Mouse (Mus musculus) midbrain, embryonic 15.5 days (tissue): ENCODE data around the gene Ecel1. TPM values are rescaled to one million over a fixed set of nuclear protein-coding genes. Genes with fewer than 3 reads are reported as not detected.

Source experiments
- ATAC-seq: fragments of 200-750 bp; cut with Nextera tagmentation; replicated peaks from 2 replicates; pipeline ENCODE4 v1.8.0; 2017; ENCODE audit warnings: moderate TSS enrichment
- H3K27ac ChIP-seq: fragments of 300-500 bp; sonication (generic); 2 replicates; pipeline ENCODE4 v1.5.1; 2015; ENCODE audit warnings: mild to moderate bottlenecking, inconsistent platforms
- H3K27me3 ChIP-seq: fragments of 300-500 bp; sonication (generic); replicated peaks from 2 replicates; pipeline ENCODE4 v1.6.1; 2015; ENCODE audit warnings: inconsistent platforms
- H3K36me3 ChIP-seq: fragments of 300-500 bp; sonication (generic); replicated peaks from 2 replicates; pipeline ENCODE4 v1.6.1; 2015; ENCODE audit warnings: inconsistent platforms
- H3K4me1 ChIP-seq: fragments of 300-500 bp; sonication (generic); 2 replicates; pipeline ENCODE4 v1.6.1; 2015; ENCODE audit warnings: inconsistent platforms
- H3K4me2 ChIP-seq: fragments of 300-500 bp; sonication (generic); 2 replicates; pipeline ENCODE4 v1.6.1; 2015; ENCODE audit warnings: inconsistent platforms, mild to moderate bottlenecking, moderate library complexity
- H3K4me3 ChIP-seq: fragments of 300-500 bp; sonication (generic); 2 replicates; pipeline ENCODE4 v1.5.1; 2015; ENCODE audit warnings: mild to moderate bottlenecking, inconsistent platforms
- H3K9ac ChIP-seq: fragments of 300-500 bp; sonication (generic); 2 replicates; pipeline ENCODE4 v1.6.1; 2015; ENCODE audit warnings: mild to moderate bottlenecking, inconsistent platforms
- H3K9me3 ChIP-seq: fragments of 300-500 bp; sonication (generic); 2 replicates; pipeline ENCODE4 v1.6.1; 2016; ENCODE audit warnings: inconsistent platforms
- WGBS: fragments of 180-500 bp; shearing (Covaris S2); methylation state at CpG from one replicate; pipeline ENCODE4 v1.1.7; 2015; ENCODE audit warnings: mixed read lengths; 5-methylcytosine and 5-hydroxymethylcytosine counted together
- polyA plus RNA-seq: library from polyadenylated mRNA; unstranded; fragments of >200 nt; fragmentation: Nextera tagmentation; extraction: Ambion mirVana; gene quantifications from 2 replicates; pipeline ENCODE4 v1.2.1, GENCODE M21; 2015

Ecel1 gene
- polyA plus RNA-seq, 1 experiment from 2014 or later = 23.3 TPM

- Histone ChIP-seq H3K4me1 (peaks cover 4% of the 10 kb centered on the region; the same call in 1 of the 2 replicates), H3K27me3 (peaks cover 23% of the 10 kb centered on the region), H3K4me3 (no peak within 1 kb of the TSS), H3K9ac (no peak within 1 kb of the TSS), H3K4me2 (no peak within 1 kb of the TSS), H3K27ac (no peak within 1 kb of the TSS), H3K36me3 (no peaks in the 10 kb centered on the region), H3K9me3 (no peaks in the 10 kb centered on the region)
- WGBS = 79% methylated on average over 6 of the region's 6 CpGs
- no peak for ATAC-seq
Measured at GRCm38 (mm10) chr1:87124673-87125072, 31.6 kb downstream of the Ecel1 start, which contains the start of gene Akp3. Gene Akp3 (plus strand): TSS chr1:87124973.

DNA sequence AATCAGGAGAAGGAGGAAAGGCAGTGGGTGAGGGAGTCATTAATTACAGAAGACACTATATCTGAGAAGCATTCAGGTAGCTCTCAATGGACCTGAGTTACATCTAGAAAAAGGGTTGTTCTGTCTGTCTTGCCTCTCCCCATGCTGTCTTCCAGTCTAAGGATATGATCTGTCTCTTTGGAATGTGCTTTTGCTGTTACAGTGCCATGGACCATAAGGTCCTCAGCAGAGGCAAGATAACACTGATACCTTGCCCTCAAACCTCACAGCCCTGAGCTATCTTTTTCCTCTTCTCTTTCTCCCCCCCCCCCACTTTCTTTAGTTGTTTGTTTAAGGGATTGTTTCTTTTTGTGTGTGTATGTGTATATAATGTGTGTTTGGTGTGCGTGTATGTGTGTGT, 41.5 kb downstream of the Ecel1 start:
- Histone ChIP-seq H3K36me3 (no peaks in the 10 kb centered on the region), H3K9me3 (no peaks in the 10 kb centered on the region), H3K27me3 (no peaks in the 10 kb centered on the region), H3K4me1 (no peaks in the 10 kb centered on the region), H3K9ac (no peak overlapping the region), H3K27ac (no peak overlapping the region), H3K4me2 (no peak overlapping the region), H3K4me3 (no peak overlapping the region)
- no peak for ATAC-seq
- 86% methylated on average over 1 of the region's 1 CpGs for WGBS

DNA sequence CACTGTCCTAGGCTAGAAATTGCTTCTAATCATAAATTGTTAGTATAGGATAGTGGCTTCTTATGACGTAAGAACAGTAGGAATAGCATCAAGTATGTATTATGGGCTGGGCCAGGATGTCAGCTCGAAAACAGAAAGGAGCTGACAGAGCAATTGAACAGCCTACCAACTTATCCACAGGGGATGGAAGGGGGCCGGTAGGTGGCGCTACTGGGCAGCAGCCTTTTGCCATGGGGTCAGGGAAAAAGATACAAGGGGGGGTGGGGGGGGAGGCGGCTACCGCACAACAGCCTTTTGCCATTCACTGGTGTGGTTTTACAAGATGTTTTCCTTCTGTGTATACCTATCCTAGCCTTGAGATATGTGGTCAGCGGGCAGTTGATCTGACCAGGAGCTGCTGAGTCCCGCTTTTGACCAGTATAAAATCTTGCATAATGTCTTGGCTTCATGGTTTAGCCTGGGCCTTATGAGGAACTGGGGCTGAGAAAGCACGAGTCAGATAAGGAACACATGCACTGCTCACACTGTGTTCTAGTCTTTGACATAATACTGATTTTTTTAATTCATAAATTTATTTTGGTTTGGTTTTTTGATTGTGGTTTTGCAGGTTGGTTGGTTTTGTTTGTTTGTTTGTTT, 44.5 kb downstream of the Ecel1 start:
- H3K4me1 ChIP-seq = no peaks in the 10 kb centered on the region
- no peak overlapping the region for H3K4me2 ChIP-seq
- H3K27ac ChIP-seq = no peak overlapping the region
- H3K27me3 ChIP-seq = no peaks in the 10 kb centered on the region
- H3K9ac ChIP-seq = no peak overlapping the region
- no peaks in the 10 kb centered on the region for H3K36me3 ChIP-seq
- 40% methylated on average over 9 of the region's 9 CpGs for WGBS
- no peak for ATAC-seq
- H3K9me3 ChIP-seq = no peaks in the 10 kb centered on the region
- H3K4me3 ChIP-seq = no peak overlapping the region

DNA sequence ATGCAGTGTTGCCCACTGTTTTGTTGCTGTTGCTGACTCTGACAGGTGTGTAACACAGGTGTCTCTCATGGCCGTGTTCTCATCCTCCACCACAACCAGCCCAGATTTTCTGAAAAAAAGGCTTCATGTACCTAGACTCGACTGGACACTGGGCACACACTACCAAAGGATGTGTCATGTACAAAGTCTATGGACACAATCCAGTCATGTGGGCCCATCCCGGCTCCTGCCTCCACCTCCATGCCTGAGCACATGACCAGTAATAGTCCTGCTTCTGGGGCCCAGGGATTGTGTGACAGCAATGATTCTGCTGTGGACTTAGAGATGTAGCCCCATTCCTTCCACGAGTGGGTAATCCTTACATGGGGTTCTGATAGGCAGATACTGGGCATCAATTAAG, 47.8 kb downstream of the Ecel1 start:
- no peaks in the 10 kb centered on the region for H3K36me3 ChIP-seq
- H3K9me3 ChIP-seq = no peaks in the 10 kb centered on the region
- H3K4me2 ChIP-seq = no peak overlapping the region
- no peak for ATAC-seq
- no peak overlapping the region for H3K4me3 ChIP-seq
- H3K9ac ChIP-seq = no peak overlapping the region
- no peaks in the 10 kb centered on the region for H3K27me3 ChIP-seq
- no peak overlapping the region for H3K27ac ChIP-seq
- H3K4me1 ChIP-seq = no peaks in the 10 kb centered on the region
- 88% methylated on average over 4 of the region's 4 CpGs for WGBS

DNA sequence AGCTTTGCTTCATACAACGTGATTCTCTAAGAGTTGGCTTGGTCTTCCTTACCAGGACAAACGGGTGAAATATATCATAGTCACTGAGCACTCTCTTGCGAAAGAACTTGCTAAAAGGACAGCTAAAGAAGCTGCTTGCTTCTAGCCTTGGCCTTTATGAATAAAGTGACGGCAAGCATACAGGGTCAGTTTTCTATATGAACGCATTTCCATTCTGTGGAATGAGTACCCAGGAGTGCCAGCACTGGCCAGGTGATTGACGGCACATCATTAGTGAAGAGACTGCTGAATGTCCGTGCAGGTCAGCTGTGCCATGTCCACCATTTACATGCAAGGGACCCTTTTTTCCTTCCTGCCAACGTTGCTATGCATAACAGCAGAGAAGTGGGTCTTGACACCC, 49.8 kb downstream of the Ecel1 start:
- Histone ChIP-seq H3K9ac (no peak overlapping the region), H3K9me3 (no peaks in the 10 kb centered on the region), H3K27me3 (no peaks in the 10 kb centered on the region), H3K36me3 (no peaks in the 10 kb centered on the region), H3K4me1 (no peaks in the 10 kb centered on the region), H3K4me3 (no peak overlapping the region), H3K4me2 (no peak overlapping the region), H3K27ac (no peak overlapping the region)
- ATAC-seq = no peak
- 84% methylated on average over 8 of the region's 8 CpGs for WGBS

DNA sequence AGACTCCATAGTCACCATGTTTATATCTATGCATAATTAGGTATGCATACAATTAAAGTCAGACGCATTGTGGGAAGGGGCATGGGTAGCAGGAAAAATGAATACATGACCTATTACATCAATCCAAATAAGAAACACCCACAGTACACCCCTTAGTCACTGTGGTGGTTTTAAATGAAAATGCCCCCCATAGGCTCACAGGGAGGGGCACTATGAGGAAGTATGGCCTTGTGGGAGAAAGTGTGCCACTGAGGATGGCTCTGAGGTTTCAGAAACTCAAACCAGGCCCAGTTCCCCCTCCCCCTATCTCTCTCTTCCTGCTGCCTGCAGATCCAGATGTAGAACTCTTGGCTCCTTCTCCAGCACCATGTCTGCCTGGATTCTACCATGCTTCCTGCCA, 52.4 kb downstream of the Ecel1 start:
- no peaks in the 10 kb centered on the region for H3K4me1 ChIP-seq
- no peak overlapping the region for H3K4me2 ChIP-seq
- H3K36me3 ChIP-seq = no peaks in the 10 kb centered on the region
- ATAC-seq = no peak
- 92% methylated on average over 1 of the region's 1 CpGs for WGBS
- no peak overlapping the region for H3K9ac ChIP-seq
- no peak overlapping the region for H3K27ac ChIP-seq
- peaks cover 5% of the 10 kb centered on the region; the same call in 1 of the 2 replicates for H3K27me3 ChIP-seq
- H3K4me3 ChIP-seq = no peak overlapping the region
- H3K9me3 ChIP-seq = no peaks in the 10 kb centered on the region

- H3K9ac ChIP-seq = no peak overlapping the region
- H3K4me2 ChIP-seq = no peak overlapping the region
- peaks cover 5% of the 10 kb centered on the region; the same call in 1 of the 2 replicates for H3K27me3 ChIP-seq
- WGBS = 78% methylated on average over 3 of the region's 3 CpGs
- no peak overlapping the region for H3K4me3 ChIP-seq
- H3K9me3 ChIP-seq = no peaks in the 10 kb centered on the region
- ATAC-seq = no peak
- no peaks in the 10 kb centered on the region for H3K36me3 ChIP-seq
- peaks cover 4% of the 10 kb centered on the region; the same call in 1 of the 2 replicates for H3K4me1 ChIP-seq
- H3K27ac ChIP-seq = no peak overlapping the region
Measured at GRCm38 (mm10) chr1:87102114-87102513, 54.2 kb downstream of the Ecel1 start.

- Histone ChIP-seq H3K4me3 (no peak within 1 kb of the TSS), H3K4me2 (no peak within 1 kb of the TSS), H3K9ac (no peak within 1 kb of the TSS), H3K27me3 (peaks cover 5% of the 10 kb centered on the region; the same call in 1 of the 2 replicates), H3K4me1 (peaks cover 4% of the 10 kb centered on the region; the same call in 1 of the 2 replicates), H3K36me3 (no peaks in the 10 kb centered on the region), H3K9me3 (no peaks in the 10 kb centered on the region), H3K27ac (no peak within 1 kb of the TSS)
- 78% methylated on average over 1 of the region's 1 CpGs for WGBS
- no peak for ATAC-seq
Measured at GRCm38 (mm10) chr1:87101411-87101810, 54.9 kb downstream of the Ecel1 start, which contains the start of gene Alpi. Gene Alpi (minus strand): TSS chr1:87101606.

- H3K36me3 ChIP-seq = no peaks in the 10 kb centered on the region
- ATAC-seq = 0 out of 2 replicates have a peak, but pooled peaks have one; percentile 52
- peaks cover 5% of the 10 kb centered on the region; the same call in 1 of the 2 replicates for H3K27me3 ChIP-seq
- H3K27ac ChIP-seq = no peak overlapping the region
- H3K9ac ChIP-seq = no peak overlapping the region
- peak overlapping the region; percentile 30 for H3K4me2 ChIP-seq
- WGBS = 10% methylated on average over 30 of the region's 30 CpGs
- no peak overlapping the region for H3K4me3 ChIP-seq
- no peaks in the 10 kb centered on the region for H3K9me3 ChIP-seq
- H3K4me1 ChIP-seq = peaks cover 4% of the 10 kb centered on the region; the same call in 1 of the 2 replicates
Measured at GRCm38 (mm10) chr1:87098358-87098975, 57.9 kb downstream of the Ecel1 start.

Other genes starting within 250 kb of the Ecel1 start
- gene Alppl2, start 66.6 kb downstream of the Ecel1 start, polyA plus RNA-seq = not detected in 2 replicates
- gene Alpi, start 54.9 kb downstream of the Ecel1 start, polyA plus RNA-seq = 0.09 TPM in 1 of 2 replicates, not detected in the other
- gene Akp3, start 31.5 kb downstream of the Ecel1 start, polyA plus RNA-seq = not detected in 2 replicates
- 0.13 TPM in 1 of 2 replicates, not detected in the other for gene Prss56, start 26.8 kb upstream of the Ecel1 start, polyA plus RNA-seq
- gene Chrnd, start 34.1 kb upstream of the Ecel1 start, polyA plus RNA-seq = not detected in 2 replicates
- gene Chrng, start 48.1 kb upstream of the Ecel1 start, polyA plus RNA-seq = not detected in 2 replicates
- 91.7 and 95.4 TPM in 2 replicates for gene Eif4e2, start 57.4 kb upstream of the Ecel1 start, polyA plus RNA-seq
- gene Efhd1, start 107.8 kb upstream of the Ecel1 start, polyA plus RNA-seq = 0.58 and 1.2 TPM in 2 replicates
- 65.9 and 72.9 TPM in 2 replicates for gene Gigyf2, start 170.5 kb upstream of the Ecel1 start, polyA plus RNA-seq
- gene Kcnj13, start 238.2 kb upstream of the Ecel1 start, polyA plus RNA-seq = 7.6 and 8.1 TPM in 2 replicates